Mouse (Mus musculus): ENCODE results near the gene H2afx.

DNA sequence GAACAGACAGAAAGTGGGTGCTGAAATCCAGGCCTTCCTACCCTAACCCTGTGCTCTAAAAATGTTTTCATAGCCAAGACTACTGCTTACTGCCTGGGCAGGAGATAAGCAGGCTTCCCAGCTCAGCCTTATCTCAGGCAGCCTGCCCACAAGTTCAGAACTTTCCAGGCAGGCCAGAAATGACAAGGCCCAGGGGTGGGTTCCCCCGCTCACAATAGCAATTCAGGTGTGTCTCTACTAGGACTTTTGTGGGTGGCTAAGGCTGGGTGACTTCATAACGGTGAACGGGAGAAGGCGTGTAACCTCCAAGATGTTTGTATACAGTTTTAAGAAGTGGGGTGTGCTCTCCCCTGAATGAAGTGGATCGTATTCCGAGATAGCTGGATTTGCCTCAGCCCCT is 8.8 kb downstream of the H2afx start:
- no peak for TF ChIP-seq CTCF (IDR thresholded peaks at IDR 0.05; ENCODE audit: control insufficient read depth, insufficient read depth, insufficient read length)
- TF ChIP-seq USF1 (IDR thresholded peaks at IDR 0.05; ENCODE audit: low read depth) = no peak
- no peak for TF ChIP-seq MYOG (IDR thresholded peaks at IDR 0.05; ENCODE audit: control insufficient read depth, extremely low read depth, insufficient read length)
- no peak for TF ChIP-seq CEBPB (IDR thresholded peaks at IDR 0.05; ENCODE audit: low read depth)
- no peak for TF ChIP-seq MAX (IDR thresholded peaks at IDR 0.05)

All from C2C12 (cell line).